Mouse (Mus musculus) R1 (cell line): ENCODE data around the gene Tirap.

ENCODE experiments used
- DNase-seq: peaks from one replicate; pipeline ENCODE4 v3.0.0-alpha.2; 2018; ENCODE audit warnings: low read depth, low spot score

Gene Tirap

GRCm38 (mm10) chr9:35147261-35147660 is 52.8 kb downstream of the Tirap start:
- peak; percentile 90 for DNase-seq

GRCm38 (mm10) chr9:35145829-35146228 is 54.3 kb downstream of the Tirap start:
- no peak for DNase-seq

- DNase-seq: no peak
Measured at GRCm38 (mm10) chr9:35145118-35145517, 55.0 kb downstream of the Tirap start.

GRCm38 (mm10) chr9:35142221-35142620 is 57.9 kb downstream of the Tirap start:
- no peak for DNase-seq

GRCm38 (mm10) chr9:35139231-35139744 is 60.8 kb downstream of the Tirap start:
- no peak for DNase-seq

- DNase-seq: no peak
Measured at GRCm38 (mm10) chr9:35138029-35138428, 62.1 kb downstream of the Tirap start.

GRCm38 (mm10) chr9:35135575-35135974 is 64.5 kb downstream of the Tirap start:
- no peak for DNase-seq
